Mouse (Mus musculus) kidney, adult 2 months (tissue): ENCODE results near the gene Gm1553. TPM values are rescaled to one million over a fixed set of nuclear protein-coding genes. Genes with fewer than 3 reads are reported as not detected.

Experiments used
- DNase-seq: peaks from one replicate; pipeline ENCODE4 v3.0.0; 2021
- H3K27ac ChIP-seq: fragments of 200-500 bp; 2 replicates; pipeline ENCODE4 v1.5.1; 2012; ENCODE audit warnings: low read depth, low read length, control low read depth, inconsistent platforms; ENCODE audit not compliant: insufficient read depth
- H3K27me3 ChIP-seq: fragments of 200-500 bp; replicated peaks from 2 replicates; pipeline ENCODE4 v1.6.1; 2012; ENCODE audit warnings: mild to moderate bottlenecking, moderate library complexity, low read length, inconsistent platforms; ENCODE audit not compliant: control insufficient read depth, insufficient read depth
- H3K36me3 ChIP-seq: fragments of 200-500 bp; 2 replicates; pipeline ENCODE4 v1.6.1; 2012; ENCODE audit warnings: mild to moderate bottlenecking, moderate library complexity, low read length, inconsistent platforms; ENCODE audit not compliant: control insufficient read depth, insufficient read depth
- H3K4me1 ChIP-seq: fragments of 200-500 bp; 2 replicates; pipeline ENCODE4 v1.6.1; 2011; ENCODE audit warnings: low read length; ENCODE audit not compliant: control insufficient read depth, insufficient read depth
- H3K4me3 ChIP-seq: fragments of 200-500 bp; 2 replicates; pipeline ENCODE4 v1.5.1; 2011; ENCODE audit warnings: mild to moderate bottlenecking, low read depth, low read length, control low read depth; ENCODE audit not compliant: insufficient read depth
- CTCF ChIP-seq: fragments of 200-500 bp; conservative IDR thresholded peaks from 2 replicates; pipeline ENCODE4 v1.5.1; 2011; ENCODE audit warnings: low read depth, mild to moderate bottlenecking, control low read depth, low read length, moderate library complexity, mixed read lengths; ENCODE audit not compliant: insufficient read depth, insufficient read length
- POLR2A ChIP-seq: fragments of 200-500 bp; IDR thresholded peaks from one replicate; pipeline ENCODE4 v1.6.1; 2011; ENCODE audit warnings: low read depth, low read length, control low read depth
- WGBS: fragments of 180-500 bp; shearing (Covaris S2); methylation state at CpG from one replicate; pipeline ENCODE4 v1.1.7; 2018; 5-methylcytosine and 5-hydroxymethylcytosine counted together
- polyA plus RNA-seq: library from polyadenylated mRNA; depleted of rRNA; stranded (reverse); fragments of >200 nt; gene quantifications from 2 replicates; pipeline ENCODE4 v1.2.3, GENCODE M21; 2012; rRNA removed

Gm1553 gene
- not detected in 2 replicates for polyA plus RNA-seq

DNA sequence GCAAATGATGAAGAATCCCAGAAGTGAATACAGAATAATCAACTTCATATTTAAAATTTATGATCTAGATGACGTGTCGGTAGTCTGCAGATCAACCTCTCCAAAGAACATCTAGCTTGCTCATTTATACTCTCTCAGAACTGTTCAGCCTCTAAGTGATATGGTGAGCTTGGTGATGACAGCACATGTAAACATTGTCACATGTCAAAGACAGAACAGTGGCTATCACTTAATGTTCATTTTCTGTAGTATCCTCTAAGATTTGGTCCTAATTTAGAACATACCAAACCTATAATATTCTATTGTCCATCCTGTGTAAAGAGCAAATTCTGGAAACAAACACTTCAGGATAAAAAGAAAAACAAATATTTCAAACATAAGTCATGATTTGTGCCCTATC, at the start of gene Gm1553:
TSS of gene Gm1553 (minus strand) at position 101 of the 400 bp plus-strand sequence.
- H3K36me3 ChIP-seq, result no peaks in the 10 kb centered on the region
- H3K4me1 ChIP-seq, result no peaks in the 10 kb centered on the region
- no peak for TF ChIP-seq CTCF
- TF ChIP-seq POLR2A, result no peak
- no peaks in the 10 kb centered on the region for H3K27me3 ChIP-seq
- DNase-seq, result no peak
- H3K4me3 ChIP-seq, result no peak within 1 kb of the TSS
- no peak within 1 kb of the TSS for H3K27ac ChIP-seq
- 89% methylated on average over 2 of the region's 2 CpGs for WGBS

Other genes starting within 250 kb of the Gm1553 start
- 0.01 TPM in 1 of 2 replicates, not detected in the other for gene 4932415D10Rik, start 176.0 kb downstream of the Gm1553 start, polyA plus RNA-seq
- 0.56 and 0.86 TPM in 2 replicates for gene Gm4924, start 138.4 kb downstream of the Gm1553 start, polyA plus RNA-seq
- 47.2 and 53.2 TPM in 2 replicates for gene 1190007I07Rik, start 130.6 kb upstream of the Gm1553 start, polyA plus RNA-seq
- 17.6 and 18.8 TPM in 2 replicates for gene Tdg, start 137.2 kb upstream of the Gm1553 start, polyA plus RNA-seq
- gene Glt8d2, start 198.0 kb upstream of the Gm1553 start, polyA plus RNA-seq, result 0.94 and 2.4 TPM in 2 replicates
- 7.6 and 8.1 TPM in 2 replicates for gene Hcfc2, start 203.5 kb upstream of the Gm1553 start, polyA plus RNA-seq